Mouse (Mus musculus) thymus, postnatal 0 days (tissue): ENCODE results near the gene Serp2. TPM values are rescaled to one million over a fixed set of nuclear protein-coding genes. Genes with fewer than 3 reads are reported as not detected.

Experiments
- DNase-seq: peaks from one replicate; pipeline ENCODE4 v3.0.0-alpha.2; 2015; ENCODE audit warnings: low spot score
- polyA plus RNA-seq: library from polyadenylated mRNA; unstranded; fragments of >200 nt; fragmentation: Nextera tagmentation; extraction: Ambion mirVana; gene quantifications from 2 replicates; pipeline ENCODE4 v1.2.1, GENCODE M21; 2015

Gene Serp2
- polyA plus RNA-seq, 1 experiment from 2014 or later = 6.6 TPM

GRCm38 (mm10) chr14:76499492-76499891 lies 57.2 kb downstream of the Serp2 start:
- DNase-seq = no peak

GRCm38 (mm10) chr14:76498210-76498609 lies 58.5 kb downstream of the Serp2 start:
- DNase-seq = no peak

- no peak for DNase-seq
These were observed 59.5 kb downstream of the Serp2 start for GRCm38 (mm10) chr14:76497187-76497586.

GRCm38 (mm10) chr14:76495022-76495421 lies 61.7 kb downstream of the Serp2 start:
- DNase-seq = no peak

GRCm38 (mm10) chr14:76489128-76489527 lies 67.6 kb downstream of the Serp2 start:
- no peak for DNase-seq

- DNase-seq = peak; percentile 23
These were observed 68.3 kb downstream of the Serp2 start for GRCm38 (mm10) chr14:76488101-76489044.

- DNase-seq = no peak
These were observed 69.1 kb downstream of the Serp2 start for GRCm38 (mm10) chr14:76487609-76488008.

GRCm38 (mm10) chr14:76483701-76484100 lies 73.0 kb downstream of the Serp2 start:
- DNase-seq = no peak

Other genes with a start within 250 kb of the Serp2 start
- 320 and 360 TPM in 2 replicates for gene Tsc22d1, start 141.9 kb downstream of the Serp2 start, polyA plus RNA-seq